9 mouse cellular contexts compared by ENCODE assay signal in genomic region chr7:134223444-134224161, GRCm38 (mm10). TPM values are rescaled to one million over a fixed set of nuclear protein-coding genes. Genes with fewer than 3 reads are reported as not detected.
DNase-seq lines count a peak whose midpoint lies in the region; ATAC-seq and TF ChIP-seq lines count a peak whose summit lies in the region.
"Had no signal": no experiment of that assay in that cellular context is flagged by ENCODE, and none has a peak within 500 bp of the region (broad histone marks: within the 10 kb centered on the region; RNA-seq: fewer than 3 reads in every experiment).

No protein-coding gene starts in this region.

- no peaks in the 10 kb centered on the region for H3K27me3 ChIP-seq in C2C12 (ENCODE audit: control insufficient read depth, insufficient read depth, insufficient read length)
- H3K27me3 ChIP-seq in forebrain, embryonic 12.5 days, result peaks cover 42% of the 10 kb centered on the region
- H3K27me3 ChIP-seq in heart, embryonic 15.5 days, result peaks cover 24% of the 10 kb centered on the region
- peaks cover 5% of the 10 kb centered on the region; the same call in 1 of the 2 replicates for H3K27me3 ChIP-seq in midbrain, postnatal 0 days (ENCODE audit: insufficient read depth, low read length)
- peaks cover 2% of the 10 kb centered on the region; the same call in 1 of the 2 replicates for H3K27me3 ChIP-seq in stomach, postnatal 0 days (ENCODE audit: control insufficient read depth, insufficient read depth, low read length)
- H3K27me3 ChIP-seq: CH12.LX had no signal

- peaks cover 24% of the 10 kb centered on the region for H3K4me1 ChIP-seq in forebrain, embryonic 12.5 days
- peaks cover 13% of the 10 kb centered on the region for H3K4me1 ChIP-seq in heart, embryonic 15.5 days (replicated peaks)
- peaks cover 7% of the 10 kb centered on the region for H3K4me1 ChIP-seq in midbrain, postnatal 0 days (ENCODE audit: insufficient read depth, low read length)
- no peaks in the 10 kb centered on the region for H3K4me1 ChIP-seq in stomach, postnatal 0 days (replicated peaks; ENCODE audit: control insufficient read depth, insufficient read depth)

- no peak overlapping the region for H3K27ac ChIP-seq in forebrain, embryonic 12.5 days
- no peak overlapping the region for H3K27ac ChIP-seq in heart, embryonic 15.5 days
- H3K27ac ChIP-seq in midbrain, postnatal 0 days (ENCODE audit: low read depth, low read length), result no peak overlapping the region
- no peak overlapping the region for H3K27ac ChIP-seq in stomach, postnatal 0 days (replicated peaks)

- WGBS in forebrain, embryonic 12.5 days, result 31% methylated on average over 16 of the region's 16 CpGs
- WGBS in heart, embryonic 15.5 days, result 27% methylated on average over 16 of the region's 16 CpGs
- WGBS in midbrain, postnatal 0 days, result 29% methylated on average over 16 of the region's 16 CpGs
- 24% methylated on average over 16 of the region's 16 CpGs for whole genome bisulfite sequencing in stomach, postnatal 0 days

- peaks cover 8% of the 10 kb centered on the region for H3K79me3 ChIP-seq in C2C12 (ENCODE audit: low read depth)

- H3ac ChIP-seq in C2C12 (ENCODE audit: control insufficient read depth, insufficient read length, low read depth), result no peak overlapping the region

- peaks cover 15% of the 10 kb centered on the region for H3K79me2 ChIP-seq in C2C12 (ENCODE audit: control insufficient read depth, insufficient read depth)

- no peak overlapping the region for H3K9ac ChIP-seq in forebrain, embryonic 12.5 days
- no peak overlapping the region for H3K9ac ChIP-seq in heart, embryonic 15.5 days
- no peak overlapping the region for H3K9ac ChIP-seq in midbrain, postnatal 0 days (replicated peaks; ENCODE audit: low read length, poor library complexity, severe bottlenecking)
- no peak overlapping the region for H3K9ac ChIP-seq in stomach, postnatal 0 days (ENCODE audit: low read length)

- no peaks in the 10 kb centered on the region for H3K36me3 ChIP-seq in C2C12 (ENCODE audit: control insufficient read depth, insufficient read depth)
- H3K36me3 ChIP-seq in forebrain, embryonic 12.5 days (replicated peaks), result no peaks in the 10 kb centered on the region
- no peaks in the 10 kb centered on the region for H3K36me3 ChIP-seq in heart, embryonic 15.5 days
- H3K36me3 ChIP-seq in midbrain, postnatal 0 days (ENCODE audit: insufficient read depth, low read length), result no peaks in the 10 kb centered on the region
- no peaks in the 10 kb centered on the region for H3K36me3 ChIP-seq in stomach, postnatal 0 days (ENCODE audit: control insufficient read depth, insufficient read depth, low read length)

- DNase-seq in c-Kit-positive CD71-negative TER-119-negative erythroid progenitor cells, embryonic 14.5 days (ENCODE audit: low read depth), result peak; percentile 50
- peak; percentile 92 for DNase-seq in kidney, postnatal 10 days
- peak; percentile 71 for DNase-seq in liver
- DNase-seq in midbrain, postnatal 0 days (ENCODE audit: low spot score), result peak; percentile 88
- DNase-seq in stomach, postnatal 0 days (ENCODE audit: low spot score), result peak; percentile 78

- peak; percentile 50 for TF ChIP-seq CTCF in C2C12 (IDR thresholded peaks at IDR 0.05; ENCODE audit: control insufficient read depth, insufficient read depth, insufficient read length)
- TF ChIP-seq CTCF in midbrain, postnatal 0 days (IDR thresholded peaks at IDR 0.05), result peak; percentile 90
- peak; percentile 86 for TF ChIP-seq CTCF in stomach, postnatal 0 days (IDR thresholded peaks at IDR 0.05; ENCODE audit: low read depth)

- H3K9me3 ChIP-seq in forebrain, embryonic 12.5 days, result no peaks in the 10 kb centered on the region
- H3K9me3 ChIP-seq in heart, embryonic 15.5 days (replicated peaks), result no peaks in the 10 kb centered on the region
- no peaks in the 10 kb centered on the region for H3K9me3 ChIP-seq in midbrain, postnatal 0 days (ENCODE audit: low read length)
- H3K9me3 ChIP-seq in stomach, postnatal 0 days (ENCODE audit: control insufficient read depth, low read length), result no peaks in the 10 kb centered on the region

- peak overlapping the region; percentile 52 for H3K4me3 ChIP-seq in C2C12 (ENCODE audit: insufficient read depth, poor library complexity, severe bottlenecking)
- peak overlapping the region; percentile 67 for H3K4me3 ChIP-seq in forebrain, embryonic 12.5 days (replicated peaks)
- H3K4me3 ChIP-seq in heart, embryonic 15.5 days, result peak overlapping the region; percentile 65
- peak overlapping the region; percentile 70 for H3K4me3 ChIP-seq in midbrain, postnatal 0 days (ENCODE audit: low read depth, low read length)
- H3K4me3 ChIP-seq in stomach, postnatal 0 days (ENCODE audit: low read depth, low read length), result peak overlapping the region; percentile 50; the same call in 1 of the 2 replicates

- H3K4me2 ChIP-seq in forebrain, embryonic 12.5 days, result peak overlapping the region; percentile 99
- peak overlapping the region; percentile 95 for H3K4me2 ChIP-seq in heart, embryonic 15.5 days
- peak overlapping the region; percentile 99 for H3K4me2 ChIP-seq in midbrain, postnatal 0 days (ENCODE audit: low read depth, low read length, poor library complexity, severe bottlenecking)
- peak overlapping the region; percentile 80 for H3K4me2 ChIP-seq in stomach, postnatal 0 days (replicated peaks; ENCODE audit: low read depth)

- no peak for TF ChIP-seq EP300 in stomach, postnatal 0 days (optimal IDR thresholded peaks at IDR 0.05)

- ATAC-seq in forebrain, embryonic 12.5 days (ENCODE audit: low FRiP score), result no peak
- ATAC-seq in heart, embryonic 15.5 days (replicated peaks; ENCODE audit: insufficient number of reproducible peaks, insufficient read depth, low FRiP score, low read depth), result no peak
- ATAC-seq in midbrain, postnatal 0 days (ENCODE audit: low FRiP score), result no peak
- ATAC-seq in stomach, postnatal 0 days (ENCODE audit: low FRiP score, low TSS enrichment), result no peak

TF ChIP-seq in C2C12, 6 proteins besides CTCF, POLR2A, EP300 and RAD21:
- no peak for TF ChIP-seq MYOG (IDR thresholded peaks at IDR 0.05; ENCODE audit: control insufficient read depth, extremely low read depth, insufficient read length)
- TF ChIP-seq USF1 (IDR thresholded peaks at IDR 0.05; ENCODE audit: low read depth), result no peak
- no peak for TF ChIP-seq CEBPB (IDR thresholded peaks at IDR 0.05; ENCODE audit: low read depth)
- TF ChIP-seq MYOD1 (IDR thresholded peaks at IDR 0.05; ENCODE audit: control insufficient read depth, insufficient read length, low read depth), result no peak
- TF ChIP-seq FOSL1 (IDR thresholded peaks at IDR 0.05; ENCODE audit: insufficient read depth, low read length, poor library complexity, severe bottlenecking), result no peak
- no peak for TF ChIP-seq MAX (IDR thresholded peaks at IDR 0.05)

RNA-seq across cellular contexts. Expression of gene Adam12, which starts 8.3 kb away (rescaled TPM):
- polyA plus RNA-seq in C2C12 (2012; fragmentation: generic; extraction: Trizol), result 14.7 TPM
- polyA plus RNA-seq in forebrain, embryonic 12.5 days (2016; fragmentation: Nextera tagmentation; extraction: Ambion mirVana), result 1.8 and 2.1 TPM in 2 replicates
- 2.1 and 6.1 TPM in 2 replicates for polyA plus RNA-seq in heart, embryonic 15.5 days (2015; fragmentation: Nextera tagmentation; extraction: Ambion mirVana)
- 12.8 and 18.5 TPM in 2 replicates for total RNA-seq in midbrain, postnatal 0 days (2014; rRNA removed)
- 2.0 and 3.5 TPM in 2 replicates for polyA plus RNA-seq in midbrain, postnatal 0 days (2015; fragmentation: Nextera tagmentation; extraction: Ambion mirVana)
- 0.57 and 1.0 TPM in 2 replicates for polyA plus RNA-seq in stomach, postnatal 0 days (2015; fragmentation: Nextera tagmentation; extraction: Ambion mirVana)
- total RNA-seq: CH12.LX had no signal
